Mouse (Mus musculus) liver, embryonic 14.5 days (tissue): ENCODE data around the gene Dnah17. TPM values are rescaled to one million over a fixed set of nuclear protein-coding genes. Genes with fewer than 3 reads are reported as not detected.
A peak's percentile ranks its signal among the peaks of the same experiment; 100 is the strongest.

Experiments
- ATAC-seq: fragments of 200-750 bp; cut with Nextera tagmentation; 2 replicates; pipeline ENCODE4 v1.8.0; 2017; ENCODE audit warnings: moderate number of reproducible peaks, mild to moderate bottlenecking, moderate library complexity; ENCODE audit not compliant: insufficient read depth
- DNase-seq, 3 experiments: peaks; one replicate each; pipeline ENCODE4 v3.0.0-alpha.2; 2012 to 2013; ENCODE audit warnings: low read depth in 3 of 3, low spot score in 3 of 3
- H3K27ac ChIP-seq: fragments of 300-500 bp; sonication (generic); 2 replicates; pipeline ENCODE4 v1.5.1; 2014; ENCODE audit warnings: moderate library complexity, mild to moderate bottlenecking, control low read depth, inconsistent platforms
- H3K27me3 ChIP-seq: fragments of 300-500 bp; sonication (generic); 2 replicates; pipeline ENCODE4 v1.6.1; 2014; ENCODE audit warnings: mild to moderate bottlenecking, low read length, moderate library complexity; ENCODE audit not compliant: control insufficient read depth, insufficient read depth
- H3K36me3 ChIP-seq: fragments of 300-500 bp; sonication (generic); replicated peaks from 2 replicates; pipeline ENCODE4 v1.6.1; 2014; ENCODE audit warnings: low read depth; ENCODE audit not compliant: control insufficient read depth, insufficient read depth
- H3K4me1 ChIP-seq, 2 experiments: fragments of 200-500 bp in 1 of 2; fragments of 300-500 bp in 1 of 2; sonication (generic) in 1 of 2; replicated peaks; 2 replicates each; pipeline ENCODE4 v1.6.1; 2012 to 2014; ENCODE audit warnings: antibody characterized with exemption in 1 of 2, inconsistent platforms in 1 of 2, low read length in 1 of 2; ENCODE audit not compliant: control insufficient read depth in 2 of 2, insufficient read depth in 2 of 2
- H3K4me2 ChIP-seq: fragments of 300-500 bp; sonication (generic); 2 replicates; pipeline ENCODE4 v1.6.1; 2014; ENCODE audit warnings: low read depth, mild to moderate bottlenecking, control low read depth, moderate library complexity
- H3K4me3 ChIP-seq, 2 experiments: fragments of 200-500 bp in 1 of 2; fragments of 300-500 bp in 1 of 2; sonication (generic) in 1 of 2; 2 replicates each; pipeline ENCODE4 v1.5.1; 2012 to 2014; ENCODE audit warnings: low read depth in 2 of 2, low read length in 2 of 2, mild to moderate bottlenecking in 2 of 2, control low read depth in 1 of 2, inconsistent platforms in 1 of 2, moderate library complexity in 1 of 2; ENCODE audit not compliant: insufficient read depth in 1 of 2
- H3K9ac ChIP-seq: fragments of 300-500 bp; sonication (generic); replicated peaks from 2 replicates; pipeline ENCODE4 v1.6.1; 2014; ENCODE audit warnings: mild to moderate bottlenecking, control low read depth, moderate library complexity
- H3K9me3 ChIP-seq: fragments of 300-500 bp; sonication (generic); 2 replicates; pipeline ENCODE4 v1.6.1; 2016; ENCODE audit warnings: low read length, mixed read lengths; ENCODE audit not compliant: control insufficient read depth
- CTCF ChIP-seq: IDR thresholded peaks from 2 replicates; pipeline ENCODE4 v1.5.1; 2016; ENCODE audit warnings: antibody characterized with exemption, low read depth, control low read depth
- EP300 ChIP-seq: IDR thresholded peaks from 2 replicates; pipeline ENCODE4 v1.6.1; 2016; ENCODE audit warnings: antibody characterized with exemption, low read depth
- WGBS: fragments of 180-500 bp; shearing (Covaris S2); extraction: QIAGEN DNeasy Blood & Tissue Kit; methylation state at CpG from one replicate; pipeline ENCODE4 v1.1.7; 2014; ENCODE audit not compliant: insufficient replicate concordance; 5-methylcytosine and 5-hydroxymethylcytosine counted together
- polyA plus RNA-seq, 2 experiments: library from polyadenylated mRNA; depleted of rRNA in 1 of 2; stranded (reverse) in 1 of 2; unstranded in 1 of 2; fragments of >200 nt; fragmentation: Nextera tagmentation in 1 of 2; extraction: Ambion mirVana in 1 of 2; gene quantifications; 2 replicates each; pipeline versions ENCODE4 v1.2.1 to v1.2.3; 2012 to 2014

The Dnah17 gene
- polyA plus RNA-seq, 2 experiments: 0.04 to 0.10 TPM

DNA sequence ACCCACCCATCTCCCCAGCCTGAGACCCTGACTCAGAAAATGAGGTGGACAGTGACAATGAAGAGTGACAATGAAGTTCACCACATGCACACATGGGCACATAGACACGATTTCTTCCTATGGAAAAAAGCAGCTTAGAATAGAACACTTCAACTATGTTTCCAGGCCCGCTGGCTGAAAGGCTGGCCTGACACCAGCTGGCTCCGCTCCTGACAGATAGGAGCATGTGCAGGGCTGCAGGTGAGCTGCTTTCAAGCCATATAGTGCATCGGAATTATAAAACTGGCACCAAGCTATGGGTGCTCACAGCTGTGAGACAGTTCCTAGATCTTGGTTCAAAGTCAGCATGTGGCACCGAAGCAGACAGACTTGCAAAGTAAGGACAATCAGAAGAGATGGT lies 39.9 kb upstream of the Dnah17 start:
- no peak for TF ChIP-seq EP300
- TF ChIP-seq CTCF: no peak
- WGBS: 79% methylated on average over 5 of the region's 5 CpGs
- Histone ChIP-seq H3K27me3 (no peaks in the 10 kb centered on the region), H3K9me3 (no peaks in the 10 kb centered on the region), H3K4me2 (no peak overlapping the region), H3K4me3 (no peak overlapping the region), H3K36me3 (no peaks in the 10 kb centered on the region), H3K9ac (no peak overlapping the region), H3K4me1 (no peaks in the 10 kb centered on the region), H3K27ac (no peak overlapping the region)
- no peak for ATAC-seq
- no peak for DNase-seq

DNA sequence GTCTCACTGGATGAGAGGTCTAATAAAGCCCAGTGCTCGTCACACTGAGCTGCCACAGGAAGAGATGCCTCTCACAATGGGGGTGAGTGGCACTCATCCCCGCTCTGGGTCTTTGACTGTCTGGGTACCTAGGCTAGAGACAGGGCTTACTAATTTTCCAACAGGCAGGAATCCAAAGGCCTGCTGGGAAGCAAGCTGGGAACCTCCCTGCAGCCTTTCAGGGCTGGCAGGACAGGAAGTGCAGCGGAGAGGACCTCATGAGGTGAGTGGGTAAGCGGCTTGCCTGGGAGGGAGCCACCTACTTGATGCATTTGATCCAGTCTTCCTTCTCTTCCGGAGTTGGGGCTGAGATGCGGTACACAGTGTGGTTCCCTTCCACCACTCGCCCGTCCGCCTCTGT lies 38.3 kb upstream of the Dnah17 start:
- H3K9ac ChIP-seq: no peak overlapping the region
- H3K4me2 ChIP-seq: no peak overlapping the region
- H3K27ac ChIP-seq: no peak overlapping the region
- no peaks in the 10 kb centered on the region for H3K36me3 ChIP-seq
- H3K9me3 ChIP-seq: no peaks in the 10 kb centered on the region
- H3K4me3 ChIP-seq: no peak overlapping the region
- H3K27me3 ChIP-seq: no peaks in the 10 kb centered on the region
- DNase-seq (no peak), ATAC-seq (no peak)
- WGBS: 70% methylated on average over 9 of the region's 9 CpGs
- TF ChIP-seq EP300: no peak
- no peak for TF ChIP-seq CTCF
- no peaks in the 10 kb centered on the region for H3K4me1 ChIP-seq

DNA sequence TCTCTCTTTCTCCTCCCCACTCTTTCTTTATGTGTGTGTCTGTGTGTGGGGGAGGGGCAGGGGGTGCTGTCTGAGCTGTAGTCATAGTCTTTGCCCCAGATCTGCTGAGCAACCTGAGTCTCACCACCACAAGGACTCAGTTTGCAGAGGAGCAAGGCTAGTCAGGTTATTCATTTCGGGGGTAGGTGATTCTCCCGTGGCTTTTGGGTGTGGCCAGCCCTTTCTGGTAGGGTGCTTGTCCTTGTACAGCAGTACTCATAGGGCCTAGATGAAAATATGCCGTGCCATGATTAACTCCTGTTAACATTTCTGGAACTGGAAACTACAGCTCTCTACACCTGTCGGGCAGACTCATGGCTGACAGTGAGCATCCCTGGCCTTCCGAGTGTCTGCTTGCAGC lies 36.2 kb upstream of the Dnah17 start:
- WGBS: 58% methylated on average over 5 of the region's 5 CpGs
- no peaks in the 10 kb centered on the region for H3K36me3 ChIP-seq

DNA sequence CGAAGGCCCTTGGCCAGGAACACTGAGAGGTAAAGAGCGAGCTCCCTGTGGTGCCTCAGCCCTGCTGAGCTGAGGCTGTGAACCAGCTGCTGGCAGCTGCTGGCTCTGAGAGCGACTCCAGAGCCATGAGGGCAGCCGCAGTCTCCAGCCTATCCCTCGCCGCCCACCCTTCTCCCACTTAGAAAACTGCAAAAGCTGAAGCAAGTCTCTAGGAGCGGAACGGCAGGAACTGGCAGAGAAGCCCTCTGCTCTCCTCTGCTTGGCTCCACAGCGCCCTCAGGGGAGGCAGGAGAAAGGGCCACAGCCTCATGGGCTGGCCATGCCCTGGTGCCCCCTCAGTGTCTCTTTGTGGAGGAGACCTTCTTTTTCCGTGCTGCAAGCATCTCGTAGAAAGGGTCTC lies 35.2 kb upstream of the Dnah17 start:
- Histone ChIP-seq H3K27me3 (no peaks in the 10 kb centered on the region), H3K4me1 (0 out of 4 replicates have a peak, but pooled peaks cover 0 to 4% of the 10 kb centered on the region in 2 experiments), H3K4me2 (no peak overlapping the region), H3K27ac (no peak overlapping the region), H3K9ac (no peak overlapping the region), H3K36me3 (no peaks in the 10 kb centered on the region), H3K9me3 (no peaks in the 10 kb centered on the region), H3K4me3 (no peak overlapping the region)
- peak; percentile 13; the same call in 1 of the 2 replicates for TF ChIP-seq CTCF
- no peak for TF ChIP-seq EP300
- DNase-seq: no peak
- WGBS: 66% methylated on average over 11 of the region's 11 CpGs
- ATAC-seq: no peak

More for the DNA sequence above, 36.2 kb upstream of the Dnah17 start:
- Histone ChIP-seq H3K27me3 (no peaks in the 10 kb centered on the region), H3K9me3 (no peaks in the 10 kb centered on the region), H3K4me1 (no peaks in the 10 kb centered on the region), H3K4me3 (no peak overlapping the region), H3K27ac (no peak overlapping the region), H3K4me2 (no peak overlapping the region), H3K9ac (no peak overlapping the region)
- DNase-seq (no peak), ATAC-seq (no peak)
- no peak for TF ChIP-seq CTCF
- TF ChIP-seq EP300: no peak

DNA sequence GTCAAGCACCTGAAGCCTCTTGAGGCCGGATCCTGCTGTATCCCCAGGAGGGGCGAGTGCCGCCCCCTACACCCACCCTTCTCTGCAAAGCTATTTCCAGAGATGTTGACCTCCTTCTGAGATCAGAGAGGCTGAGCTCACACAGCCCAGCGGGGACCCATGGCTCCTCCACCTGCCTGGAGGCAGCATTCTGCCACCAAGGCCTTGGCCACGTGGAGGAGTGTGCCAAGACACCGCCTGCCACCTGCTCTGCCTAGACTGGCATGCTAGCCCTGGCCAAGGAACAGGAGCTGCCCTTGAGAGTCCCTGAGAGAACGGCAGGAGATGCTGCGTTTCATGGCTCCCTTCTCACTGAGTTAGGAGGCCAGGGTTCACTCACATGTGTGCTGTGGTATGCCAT lies 34.1 kb upstream of the Dnah17 start:
- Histone ChIP-seq H3K9ac (no peak overlapping the region), H3K4me2 (no peak overlapping the region), H3K9me3 (no peaks in the 10 kb centered on the region), H3K4me3 (no peak overlapping the region), H3K27me3 (no peaks in the 10 kb centered on the region), H3K27ac (no peak overlapping the region), H3K36me3 (no peaks in the 10 kb centered on the region), H3K4me1 (0 out of 4 replicates have a peak, but pooled peaks cover 0 to 4% of the 10 kb centered on the region in 2 experiments)
- no peak for TF ChIP-seq EP300
- DNase-seq (no peak), ATAC-seq (no peak)
- 71% methylated on average over 8 of the region's 8 CpGs for WGBS

DNA sequence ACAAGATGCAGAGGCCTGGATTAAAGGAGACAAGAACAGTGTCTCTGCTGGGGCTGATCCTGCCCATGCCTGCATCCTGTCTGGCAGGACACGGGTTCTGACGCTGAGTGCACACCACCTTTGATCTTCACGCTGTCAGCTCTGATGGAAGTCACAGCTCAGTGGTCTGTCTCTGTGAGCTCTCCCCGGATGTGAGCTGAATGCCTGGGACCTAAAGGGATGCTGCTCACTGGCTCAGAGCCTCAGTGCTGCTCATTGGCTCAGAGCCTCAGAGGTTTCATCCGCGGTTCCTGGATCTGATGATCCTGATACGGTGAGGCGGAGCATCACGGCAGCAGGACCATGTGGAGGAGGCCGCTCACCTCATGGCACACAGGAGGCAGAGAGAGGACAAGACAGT lies 31.8 kb upstream of the Dnah17 start:
- DNase-seq (no peak), ATAC-seq (no peak)
- no peak overlapping the region for H3K4me2 ChIP-seq

More for the DNA sequence above, 31.8 kb upstream of the Dnah17 start:
- TF ChIP-seq CTCF (no peak), EP300 (no peak)
- WGBS: 72% methylated on average over 10 of the region's 10 CpGs
- Histone ChIP-seq H3K27me3 (no peaks in the 10 kb centered on the region), H3K9ac (no peak overlapping the region), H3K4me3 (no peak overlapping the region), H3K4me1 (0 out of 4 replicates have a peak, but pooled peaks cover 0 to 4% of the 10 kb centered on the region in 2 experiments), H3K27ac (no peak overlapping the region), H3K36me3 (no peaks in the 10 kb centered on the region), H3K9me3 (no peaks in the 10 kb centered on the region)
